Mouse (Mus musculus): ENCODE measurements at regions not wholly inside any gene's neighbourhood (a gene's known extent, or its start where the extent isn't known, plus 50 kb on each side); places are given as distances from the start of the nearest gene placed in this dataset.

GRCm38 (mm10) chr15:86566111-86566510 lies 351.9 kb downstream of the Tbc1d22a start:
- no peak for DNase-seq (ENCODE audit: low spot score)

GRCm38 (mm10) chr15:86574311-86574710 lies 360.1 kb downstream of the Tbc1d22a start:
- DNase-seq (ENCODE audit: low spot score), result no peak

GRCm38 (mm10) chr15:86576666-86577065 lies 362.4 kb downstream of the Tbc1d22a start:
- DNase-seq (ENCODE audit: low spot score), result no peak

GRCm38 (mm10) chr15:86578689-86579088 lies 364.4 kb downstream of the Tbc1d22a start:
- no peak for DNase-seq (ENCODE audit: low spot score)

GRCm38 (mm10) chr15:86582240-86583090 lies 368.2 kb downstream of the Tbc1d22a start:
- DNase-seq (ENCODE audit: low spot score), result no peak

GRCm38 (mm10) chr15:86585716-86586115 lies 371.5 kb downstream of the Tbc1d22a start:
- no peak for DNase-seq (ENCODE audit: low spot score)

GRCm38 (mm10) chr15:86587209-86587608 lies 372.9 kb downstream of the Tbc1d22a start:
- DNase-seq (ENCODE audit: low spot score), result no peak

- no peak for DNase-seq (ENCODE audit: low spot score)
Measured at GRCm38 (mm10) chr15:86590033-86590432, 375.8 kb downstream of the Tbc1d22a start.

GRCm38 (mm10) chr15:86590896-86591295 lies 376.6 kb downstream of the Tbc1d22a start:
- no peak for DNase-seq (ENCODE audit: low spot score)

GRCm38 (mm10) chr15:86593404-86593803 lies 379.1 kb downstream of the Tbc1d22a start:
- no peak for DNase-seq (ENCODE audit: low spot score)

- no peak for DNase-seq (ENCODE audit: low spot score)
Measured at GRCm38 (mm10) chr15:86606411-86606810, 392.2 kb downstream of the Tbc1d22a start.

- no peak for DNase-seq (ENCODE audit: low spot score)
Measured at GRCm38 (mm10) chr15:86609692-86610091, 395.4 kb downstream of the Tbc1d22a start.

GRCm38 (mm10) chr15:86631376-86631775 lies 417.1 kb downstream of the Tbc1d22a start:
- DNase-seq (ENCODE audit: low spot score), result no peak

GRCm38 (mm10) chr15:86645244-86645643 lies 431.0 kb downstream of the Tbc1d22a start:
- no peak for DNase-seq (ENCODE audit: low spot score)

- DNase-seq (ENCODE audit: low spot score), result no peak
Measured at GRCm38 (mm10) chr15:86648131-86648530, 433.9 kb downstream of the Tbc1d22a start.

GRCm38 (mm10) chr15:86673096-86673520 lies 458.8 kb downstream of the Tbc1d22a start:
- DNase-seq (ENCODE audit: low spot score), result no peak

- DNase-seq (ENCODE audit: low spot score), result no peak
Measured at GRCm38 (mm10) chr15:86677016-86677415, 462.8 kb downstream of the Tbc1d22a start.

- no peak for DNase-seq (ENCODE audit: low spot score)
Measured at GRCm38 (mm10) chr15:86683081-86683480, 468.8 kb downstream of the Tbc1d22a start.

GRCm38 (mm10) chr15:86689694-86690093 lies 475.4 kb downstream of the Tbc1d22a start:
- DNase-seq (ENCODE audit: low spot score), result no peak

GRCm38 (mm10) chr15:86696806-86697205 lies 482.5 kb downstream of the Tbc1d22a start:
- DNase-seq (ENCODE audit: low spot score), result no peak

GRCm38 (mm10) chr15:86710429-86710828 lies 496.2 kb downstream of the Tbc1d22a start:
- no peak for DNase-seq (ENCODE audit: low spot score)

- no peak for DNase-seq (ENCODE audit: low spot score)
Measured at GRCm38 (mm10) chr15:86718376-86718775, 504.1 kb downstream of the Tbc1d22a start.

GRCm38 (mm10) chr15:86719088-86719487 lies 504.8 kb downstream of the Tbc1d22a start:
- DNase-seq (ENCODE audit: low spot score), result no peak

- DNase-seq (ENCODE audit: low spot score), result no peak
Measured at GRCm38 (mm10) chr15:86721131-86721530, 506.9 kb downstream of the Tbc1d22a start.

Data from testis, postnatal 10 days (tissue).